Mouse (Mus musculus): ENCODE results near the gene Olfr213. TPM values are rescaled to one million over a fixed set of nuclear protein-coding genes. Genes with fewer than 3 reads are reported as not detected.

Gene Olfr213
- polyA plus RNA-seq (2012; rRNA removed; ENCODE audit: low replicate concordance), result not detected in 2 replicates

GRCm38 (mm10) chr6:116538156-116538555 is at the start of gene Olfr213:
Gene Olfr213, plus strand, starts transcription at chr6:116538456.

GRCm38 (mm10) chr6:116488791-116489190 is 49.5 kb upstream of the Olfr213 start, which contains the start of gene Olfr211:
Gene Olfr211, plus strand, starts transcription at chr6:116489091.

GRCm38 (mm10) chr6:116506302-116507003 is 31.8 kb upstream of the Olfr213 start, which contains the start of gene Olfr212:
Gene Olfr212, plus strand, starts transcription at chr6:116506516.

GRCm38 (mm10) chr6:116550841-116551240 is 12.6 kb downstream of the Olfr213 start, which contains the start of gene Gm5580:
Gene Gm5580, plus strand, starts transcription at chr6:116551141.

GRCm38 (mm10) chr6:116553935-116554334 is 15.7 kb downstream of the Olfr213 start, which contains the start of gene Olfr214:
Gene Olfr214, plus strand, starts transcription at chr6:116554235.

GRCm38 (mm10) chr6:116584095-116584494 is 45.8 kb downstream of the Olfr213 start, which contains the start of gene Olfr215:
Gene Olfr215, minus strand, starts transcription at chr6:116584195.

Other genes with a start within 250 kb of the Olfr213 start
- 37.5 and 62.6 TPM in 2 replicates for gene March8, start 200.4 kb upstream of the Olfr213 start, polyA plus RNA-seq (2012; rRNA removed; ENCODE audit: low replicate concordance)
- gene Alox5, start 77.3 kb upstream of the Olfr213 start, polyA plus RNA-seq (2012; rRNA removed; ENCODE audit: low replicate concordance), result 4.3 and 5.1 TPM in 2 replicates
- gene Olfr211, start 49.4 kb upstream of the Olfr213 start, polyA plus RNA-seq (2012; rRNA removed; ENCODE audit: low replicate concordance), result not detected in 2 replicates
- gene Olfr212, start 31.9 kb upstream of the Olfr213 start, polyA plus RNA-seq (2012; rRNA removed; ENCODE audit: low replicate concordance), result not detected in 2 replicates
- gene Gm5580, start 12.7 kb downstream of the Olfr213 start, polyA plus RNA-seq (2012; rRNA removed; ENCODE audit: low replicate concordance), result 0.10 and 0.16 TPM in 2 replicates
- gene Olfr214, start 15.8 kb downstream of the Olfr213 start, polyA plus RNA-seq (2012; rRNA removed; ENCODE audit: low replicate concordance), result not detected in 2 replicates
- gene Olfr215, start 45.7 kb downstream of the Olfr213 start, polyA plus RNA-seq (2012; rRNA removed; ENCODE audit: low replicate concordance), result not detected in 2 replicates
- gene Zfp422, start 90.5 kb downstream of the Olfr213 start, polyA plus RNA-seq (2012; rRNA removed; ENCODE audit: low replicate concordance), result 8.6 and 17.4 TPM in 2 replicates
- gene Depp1, start 112.2 kb downstream of the Olfr213 start, polyA plus RNA-seq (2012; rRNA removed; ENCODE audit: low replicate concordance), result 34.3 and 59.9 TPM in 2 replicates
- gene Rassf4, start 135.5 kb downstream of the Olfr213 start, polyA plus RNA-seq (2012; rRNA removed; ENCODE audit: low replicate concordance), result 20.6 and 38.8 TPM in 2 replicates
- gene Tmem72, start 178.5 kb downstream of the Olfr213 start, polyA plus RNA-seq (2012; rRNA removed; ENCODE audit: low replicate concordance), result 0.01 TPM in 1 of 2 replicates, not detected in the other

Measured in mammary gland, adult 2 months (tissue).